Mouse (Mus musculus) liver, embryonic 14.5 days (tissue): ENCODE data around the gene Krt28. TPM values are rescaled to one million over a fixed set of nuclear protein-coding genes. Genes with fewer than 3 reads are reported as not detected.

ENCODE experiments used
- ATAC-seq: fragments of 200-750 bp; cut with Nextera tagmentation; 2 replicates; pipeline ENCODE4 v1.8.0; 2017; ENCODE audit warnings: moderate number of reproducible peaks, mild to moderate bottlenecking, moderate library complexity; ENCODE audit not compliant: insufficient read depth
- DNase-seq, 3 experiments: peaks; one replicate each; pipeline ENCODE4 v3.0.0-alpha.2; 2012 to 2013; ENCODE audit warnings: low read depth in 3 of 3, low spot score in 3 of 3
- H3K27ac ChIP-seq: fragments of 300-500 bp; sonication (generic); 2 replicates; pipeline ENCODE4 v1.5.1; 2014; ENCODE audit warnings: moderate library complexity, mild to moderate bottlenecking, control low read depth, inconsistent platforms
- H3K27me3 ChIP-seq: fragments of 300-500 bp; sonication (generic); 2 replicates; pipeline ENCODE4 v1.6.1; 2014; ENCODE audit warnings: mild to moderate bottlenecking, low read length, moderate library complexity; ENCODE audit not compliant: control insufficient read depth, insufficient read depth
- H3K36me3 ChIP-seq: fragments of 300-500 bp; sonication (generic); replicated peaks from 2 replicates; pipeline ENCODE4 v1.6.1; 2014; ENCODE audit warnings: low read depth; ENCODE audit not compliant: control insufficient read depth, insufficient read depth
- H3K4me1 ChIP-seq, 2 experiments: fragments of 200-500 bp in 1 of 2; fragments of 300-500 bp in 1 of 2; sonication (generic) in 1 of 2; replicated peaks; 2 replicates each; pipeline ENCODE4 v1.6.1; 2012 to 2014; ENCODE audit warnings: antibody characterized with exemption in 1 of 2, inconsistent platforms in 1 of 2, low read length in 1 of 2; ENCODE audit not compliant: control insufficient read depth in 2 of 2, insufficient read depth in 2 of 2
- H3K4me2 ChIP-seq: fragments of 300-500 bp; sonication (generic); 2 replicates; pipeline ENCODE4 v1.6.1; 2014; ENCODE audit warnings: low read depth, mild to moderate bottlenecking, control low read depth, moderate library complexity
- H3K4me3 ChIP-seq, 2 experiments: fragments of 200-500 bp in 1 of 2; fragments of 300-500 bp in 1 of 2; sonication (generic) in 1 of 2; 2 replicates each; pipeline ENCODE4 v1.5.1; 2012 to 2014; ENCODE audit warnings: low read depth in 2 of 2, low read length in 2 of 2, mild to moderate bottlenecking in 2 of 2, control low read depth in 1 of 2, inconsistent platforms in 1 of 2, moderate library complexity in 1 of 2; ENCODE audit not compliant: insufficient read depth in 1 of 2
- H3K9ac ChIP-seq: fragments of 300-500 bp; sonication (generic); replicated peaks from 2 replicates; pipeline ENCODE4 v1.6.1; 2014; ENCODE audit warnings: mild to moderate bottlenecking, control low read depth, moderate library complexity
- H3K9me3 ChIP-seq: fragments of 300-500 bp; sonication (generic); 2 replicates; pipeline ENCODE4 v1.6.1; 2016; ENCODE audit warnings: low read length, mixed read lengths; ENCODE audit not compliant: control insufficient read depth
- CTCF ChIP-seq: IDR thresholded peaks from 2 replicates; pipeline ENCODE4 v1.5.1; 2016; ENCODE audit warnings: antibody characterized with exemption, low read depth, control low read depth
- EP300 ChIP-seq: IDR thresholded peaks from 2 replicates; pipeline ENCODE4 v1.6.1; 2016; ENCODE audit warnings: antibody characterized with exemption, low read depth
- WGBS: fragments of 180-500 bp; shearing (Covaris S2); extraction: QIAGEN DNeasy Blood & Tissue Kit; methylation state at CpG from one replicate; pipeline ENCODE4 v1.1.7; 2014; ENCODE audit not compliant: insufficient replicate concordance; 5-methylcytosine and 5-hydroxymethylcytosine counted together
- polyA plus RNA-seq, 2 experiments: library from polyadenylated mRNA; depleted of rRNA in 1 of 2; stranded (reverse) in 1 of 2; unstranded in 1 of 2; fragments of >200 nt; fragmentation: Nextera tagmentation in 1 of 2; extraction: Ambion mirVana in 1 of 2; gene quantifications; 2 replicates each; pipeline versions ENCODE4 v1.2.1 to v1.2.3; 2012 to 2014

The Krt28 gene
- polyA plus RNA-seq, 2 experiments, result not detected

- 35% methylated on average over 3 of the region's 3 CpGs for WGBS
- Histone ChIP-seq H3K27ac (no peak overlapping the region), H3K4me3 (no peak overlapping the region), H3K9me3 (no peaks in the 10 kb centered on the region), H3K27me3 (no peaks in the 10 kb centered on the region), H3K4me1 (no peaks in the 10 kb centered on the region), H3K36me3 (no peaks in the 10 kb centered on the region), H3K4me2 (no peak overlapping the region), H3K9ac (no peak overlapping the region)
- ATAC-seq, result no peak
- no peak for DNase-seq
- TF ChIP-seq CTCF, result no peak
- no peak for TF ChIP-seq EP300
Observed at GRCm38 (mm10) chr11:99398084-99398483, 23.4 kb upstream of the Krt28 start.

GRCm38 (mm10) chr11:99396661-99397060 lies 22.0 kb upstream of the Krt28 start:
- no peak for TF ChIP-seq CTCF
- TF ChIP-seq EP300, result no peak
- no peak for ATAC-seq
- H3K9me3 ChIP-seq, result no peaks in the 10 kb centered on the region
- 66% methylated on average over 2 of the region's 2 CpGs for WGBS
- H3K4me2 ChIP-seq, result no peak overlapping the region
- no peak overlapping the region for H3K4me3 ChIP-seq
- H3K27ac ChIP-seq, result no peak overlapping the region
- no peak for DNase-seq
- H3K36me3 ChIP-seq, result no peaks in the 10 kb centered on the region
- no peaks in the 10 kb centered on the region for H3K27me3 ChIP-seq
- no peaks in the 10 kb centered on the region for H3K4me1 ChIP-seq
- H3K9ac ChIP-seq, result no peak overlapping the region

- H3K9ac ChIP-seq, result no peak overlapping the region
- H3K9me3 ChIP-seq, result no peaks in the 10 kb centered on the region
- TF ChIP-seq EP300 (no peak), CTCF (no peak)
- H3K27ac ChIP-seq, result no peak overlapping the region
- no peak overlapping the region for H3K4me2 ChIP-seq
- H3K4me1 ChIP-seq, result no peaks in the 10 kb centered on the region
- 36% methylated on average over 3 of the region's 3 CpGs for WGBS
- H3K36me3 ChIP-seq, result no peaks in the 10 kb centered on the region
- H3K27me3 ChIP-seq, result no peaks in the 10 kb centered on the region
- DNase-seq, result no peak
- no peak overlapping the region for H3K4me3 ChIP-seq
- no peak for ATAC-seq
Observed at GRCm38 (mm10) chr11:99396034-99396433, 21.3 kb upstream of the Krt28 start.

DNA sequence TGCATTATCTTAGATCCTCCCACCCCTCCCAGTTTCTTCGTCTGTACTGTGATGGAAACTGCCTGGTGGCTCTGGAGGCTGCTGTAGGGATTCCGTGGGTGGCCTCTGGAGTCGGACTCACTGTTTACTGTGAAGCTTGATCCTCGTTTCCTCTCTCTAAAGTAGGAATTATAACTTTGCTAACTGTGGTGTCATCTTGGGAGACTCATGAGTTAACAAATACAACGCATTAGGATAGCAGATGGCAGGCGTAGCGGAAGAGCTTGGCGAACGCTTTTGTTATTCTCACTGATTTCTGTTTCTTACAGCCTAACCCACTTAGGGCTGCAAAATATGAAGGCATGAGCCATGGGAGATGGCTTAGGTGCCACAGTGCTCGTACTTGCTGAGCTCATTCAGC lies 17.8 kb upstream of the Krt28 start:
- H3K36me3 ChIP-seq, result no peaks in the 10 kb centered on the region
- no peak for ATAC-seq
- no peak overlapping the region for H3K4me2 ChIP-seq
- no peaks in the 10 kb centered on the region for H3K4me1 ChIP-seq
- H3K4me3 ChIP-seq, result no peak overlapping the region
- no peaks in the 10 kb centered on the region for H3K27me3 ChIP-seq
- 63% methylated on average over 10 of the region's 10 CpGs for WGBS
- TF ChIP-seq CTCF, result no peak
- TF ChIP-seq EP300, result no peak
- H3K27ac ChIP-seq, result no peak overlapping the region
- no peak for DNase-seq
- H3K9me3 ChIP-seq, result no peaks in the 10 kb centered on the region
- H3K9ac ChIP-seq, result no peak overlapping the region

- Histone ChIP-seq H3K9me3 (no peaks in the 10 kb centered on the region), H3K27me3 (no peaks in the 10 kb centered on the region), H3K4me3 (no peak overlapping the region), H3K4me1 (no peaks in the 10 kb centered on the region; a peak in 1 of 4 replicates), H3K27ac (no peak overlapping the region), H3K4me2 (no peak overlapping the region), H3K9ac (no peak overlapping the region), H3K36me3 (no peaks in the 10 kb centered on the region)
- TF ChIP-seq CTCF, result no peak
- no peak for TF ChIP-seq EP300
- WGBS, result 61% methylated on average over 6 of the region's 6 CpGs
- no peak for ATAC-seq
- no peak for DNase-seq
Observed at GRCm38 (mm10) chr11:99391375-99391774, 16.7 kb upstream of the Krt28 start.
